Mouse (Mus musculus) liver, embryonic 14.5 days (tissue): Measurements from ENCODE around the gene Tbx2. TPM values are rescaled to one million over a fixed set of nuclear protein-coding genes. Genes with fewer than 3 reads are reported as not detected.

Experiments used
- ATAC-seq: fragments of 200-750 bp; cut with Nextera tagmentation; 2 replicates; pipeline ENCODE4 v1.8.0; 2017; ENCODE audit warnings: moderate number of reproducible peaks, mild to moderate bottlenecking, moderate library complexity; ENCODE audit not compliant: insufficient read depth
- DNase-seq, 3 experiments: peaks; one replicate each; pipeline ENCODE4 v3.0.0-alpha.2; 2012 to 2013; ENCODE audit warnings: low read depth in 3 of 3, low spot score in 3 of 3
- H3K27ac ChIP-seq: fragments of 300-500 bp; sonication (generic); 2 replicates; pipeline ENCODE4 v1.5.1; 2014; ENCODE audit warnings: moderate library complexity, mild to moderate bottlenecking, control low read depth, inconsistent platforms
- H3K27me3 ChIP-seq: fragments of 300-500 bp; sonication (generic); 2 replicates; pipeline ENCODE4 v1.6.1; 2014; ENCODE audit warnings: mild to moderate bottlenecking, low read length, moderate library complexity; ENCODE audit not compliant: control insufficient read depth, insufficient read depth
- H3K36me3 ChIP-seq: fragments of 300-500 bp; sonication (generic); replicated peaks from 2 replicates; pipeline ENCODE4 v1.6.1; 2014; ENCODE audit warnings: low read depth; ENCODE audit not compliant: control insufficient read depth, insufficient read depth
- H3K4me1 ChIP-seq, 2 experiments: fragments of 200-500 bp in 1 of 2; fragments of 300-500 bp in 1 of 2; sonication (generic) in 1 of 2; replicated peaks; 2 replicates each; pipeline ENCODE4 v1.6.1; 2012 to 2014; ENCODE audit warnings: antibody characterized with exemption in 1 of 2, inconsistent platforms in 1 of 2, low read length in 1 of 2; ENCODE audit not compliant: control insufficient read depth in 2 of 2, insufficient read depth in 2 of 2
- H3K4me2 ChIP-seq: fragments of 300-500 bp; sonication (generic); 2 replicates; pipeline ENCODE4 v1.6.1; 2014; ENCODE audit warnings: low read depth, mild to moderate bottlenecking, control low read depth, moderate library complexity
- H3K4me3 ChIP-seq, 2 experiments: fragments of 200-500 bp in 1 of 2; fragments of 300-500 bp in 1 of 2; sonication (generic) in 1 of 2; 2 replicates each; pipeline ENCODE4 v1.5.1; 2012 to 2014; ENCODE audit warnings: low read depth in 2 of 2, low read length in 2 of 2, mild to moderate bottlenecking in 2 of 2, control low read depth in 1 of 2, inconsistent platforms in 1 of 2, moderate library complexity in 1 of 2; ENCODE audit not compliant: insufficient read depth in 1 of 2
- H3K9ac ChIP-seq: fragments of 300-500 bp; sonication (generic); replicated peaks from 2 replicates; pipeline ENCODE4 v1.6.1; 2014; ENCODE audit warnings: mild to moderate bottlenecking, control low read depth, moderate library complexity
- H3K9me3 ChIP-seq: fragments of 300-500 bp; sonication (generic); 2 replicates; pipeline ENCODE4 v1.6.1; 2016; ENCODE audit warnings: low read length, mixed read lengths; ENCODE audit not compliant: control insufficient read depth
- CTCF ChIP-seq: IDR thresholded peaks from 2 replicates; pipeline ENCODE4 v1.5.1; 2016; ENCODE audit warnings: antibody characterized with exemption, low read depth, control low read depth
- EP300 ChIP-seq: IDR thresholded peaks from 2 replicates; pipeline ENCODE4 v1.6.1; 2016; ENCODE audit warnings: antibody characterized with exemption, low read depth
- WGBS: fragments of 180-500 bp; shearing (Covaris S2); extraction: QIAGEN DNeasy Blood & Tissue Kit; methylation state at CpG from one replicate; pipeline ENCODE4 v1.1.7; 2014; ENCODE audit not compliant: insufficient replicate concordance; 5-methylcytosine and 5-hydroxymethylcytosine counted together
- polyA plus RNA-seq, 2 experiments: library from polyadenylated mRNA; depleted of rRNA in 1 of 2; stranded (reverse) in 1 of 2; unstranded in 1 of 2; fragments of >200 nt; fragmentation: Nextera tagmentation in 1 of 2; extraction: Ambion mirVana in 1 of 2; gene quantifications; 2 replicates each; pipeline versions ENCODE4 v1.2.1 to v1.2.3; 2012 to 2014

Gene Tbx2
- polyA plus RNA-seq, 2 experiments, result 0.15 to 0.97 TPM

- H3K36me3 ChIP-seq, result no peaks in the 10 kb centered on the region
- no peak for DNase-seq
- no peaks in the 10 kb centered on the region for H3K4me1 ChIP-seq
- WGBS, result 5% methylated on average over 32 of the region's 32 CpGs
- ATAC-seq, result no peak
- H3K27ac ChIP-seq, result no peak overlapping the region
- peaks cover 100% of the 10 kb centered on the region for H3K27me3 ChIP-seq
- H3K4me3 ChIP-seq, result no peak overlapping the region
- no peak overlapping the region for H3K9ac ChIP-seq
- no peak overlapping the region for H3K4me2 ChIP-seq
- TF ChIP-seq CTCF, result no peak
- no peak for TF ChIP-seq EP300
- no peaks in the 10 kb centered on the region for H3K9me3 ChIP-seq
Observed at GRCm38 (mm10) chr11:85836523-85837290, 4.4 kb downstream of the Tbx2 start.

GRCm38 (mm10) chr11:85837291-85837647 lies 4.9 kb downstream of the Tbx2 start:
- DNase-seq (no peak), ATAC-seq (no peak)
- Histone ChIP-seq H3K9ac (no peak overlapping the region), H3K4me3 (no peak overlapping the region), H3K27me3 (peaks cover 100% of the 10 kb centered on the region), H3K4me2 (no peak overlapping the region), H3K9me3 (no peaks in the 10 kb centered on the region), H3K27ac (no peak overlapping the region), H3K4me1 (no peaks in the 10 kb centered on the region), H3K36me3 (no peaks in the 10 kb centered on the region)
- TF ChIP-seq EP300 (no peak), CTCF (no peak)
- WGBS, result 2% methylated on average over 18 of the region's 18 CpGs

- TF ChIP-seq CTCF (no peak), EP300 (no peak)
- Histone ChIP-seq H3K27me3 (peaks cover 100% of the 10 kb centered on the region), H3K36me3 (no peaks in the 10 kb centered on the region), H3K4me1 (no peaks in the 10 kb centered on the region), H3K4me3 (no peak overlapping the region), H3K9ac (no peak overlapping the region), H3K27ac (no peak overlapping the region), H3K9me3 (no peaks in the 10 kb centered on the region), H3K4me2 (no peak overlapping the region)
- ATAC-seq (no peak), DNase-seq (no peak)
- WGBS, result 4% methylated on average over 67 of the region's 67 CpGs
Observed at GRCm38 (mm10) chr11:85837648-85838423, 5.5 kb downstream of the Tbx2 start.

- Histone ChIP-seq H3K4me1 (peaks cover 0 to 3% of the 10 kb centered on the region in 2 experiments; a peak in 1 of 4 replicates), H3K27me3 (peaks cover 100% of the 10 kb centered on the region), H3K4me2 (no peak overlapping the region), H3K9me3 (no peaks in the 10 kb centered on the region), H3K9ac (no peak overlapping the region), H3K36me3 (no peaks in the 10 kb centered on the region), H3K4me3 (no peak overlapping the region), H3K27ac (no peak overlapping the region)
- ATAC-seq (no peak), DNase-seq (no peak)
- TF ChIP-seq EP300, result no peak
- TF ChIP-seq CTCF, result no peak
- WGBS, result 11% methylated on average over 20 of the region's 20 CpGs
Observed at GRCm38 (mm10) chr11:85838424-85839257, 6.3 kb downstream of the Tbx2 start.
